Mouse (Mus musculus) forebrain, embryonic 13.5 days (tissue): Measurements from ENCODE around the gene Sh3rf3. TPM values are rescaled to one million over a fixed set of nuclear protein-coding genes. Genes with fewer than 3 reads are reported as not detected.

Experiments used
- ATAC-seq: fragments of 200-750 bp; cut with Nextera tagmentation; 2 replicates; pipeline ENCODE4 v1.8.0; 2017
- H3K27ac ChIP-seq: fragments of 300-500 bp; sonication (generic); 2 replicates; pipeline ENCODE4 v1.5.1; 2015; ENCODE audit warnings: inconsistent platforms, mild to moderate bottlenecking, moderate library complexity
- H3K27me3 ChIP-seq: fragments of 300-500 bp; sonication (generic); 2 replicates; pipeline ENCODE4 v1.6.1; 2015; ENCODE audit warnings: mild to moderate bottlenecking, inconsistent platforms
- H3K36me3 ChIP-seq: fragments of 300-500 bp; sonication (generic); 2 replicates; pipeline ENCODE4 v1.6.1; 2015; ENCODE audit warnings: mild to moderate bottlenecking, inconsistent platforms; ENCODE audit not compliant: poor library complexity, severe bottlenecking
- H3K4me1 ChIP-seq: fragments of 300-500 bp; sonication (generic); 2 replicates; pipeline ENCODE4 v1.6.1; 2015; ENCODE audit warnings: inconsistent platforms
- H3K4me2 ChIP-seq: fragments of 300-500 bp; sonication (generic); 2 replicates; pipeline ENCODE4 v1.6.1; 2015; ENCODE audit warnings: inconsistent platforms, mild to moderate bottlenecking, moderate library complexity
- H3K4me3 ChIP-seq: fragments of 300-500 bp; sonication (generic); 2 replicates; pipeline ENCODE4 v1.5.1; 2015; ENCODE audit warnings: mild to moderate bottlenecking, inconsistent platforms
- H3K9ac ChIP-seq: fragments of 300-500 bp; sonication (generic); 2 replicates; pipeline ENCODE4 v1.6.1; 2015; ENCODE audit warnings: mild to moderate bottlenecking, inconsistent platforms
- H3K9me3 ChIP-seq: fragments of 300-500 bp; sonication (generic); replicated peaks from 2 replicates; pipeline ENCODE4 v1.6.1; 2016; ENCODE audit warnings: inconsistent platforms
- WGBS: fragments of 180-500 bp; shearing (Covaris S2); methylation state at CpG from one replicate; pipeline ENCODE4 v1.1.7; 2015; 5-methylcytosine and 5-hydroxymethylcytosine counted together
- polyA plus RNA-seq: library from polyadenylated mRNA; unstranded; fragments of >200 nt; fragmentation: Nextera tagmentation; extraction: Ambion mirVana; gene quantifications from 2 replicates; pipeline ENCODE4 v1.2.1, GENCODE M21; 2015

The Sh3rf3 gene
- polyA plus RNA-seq, 1 experiment from 2014 or later, result 6.1 TPM

DNA sequence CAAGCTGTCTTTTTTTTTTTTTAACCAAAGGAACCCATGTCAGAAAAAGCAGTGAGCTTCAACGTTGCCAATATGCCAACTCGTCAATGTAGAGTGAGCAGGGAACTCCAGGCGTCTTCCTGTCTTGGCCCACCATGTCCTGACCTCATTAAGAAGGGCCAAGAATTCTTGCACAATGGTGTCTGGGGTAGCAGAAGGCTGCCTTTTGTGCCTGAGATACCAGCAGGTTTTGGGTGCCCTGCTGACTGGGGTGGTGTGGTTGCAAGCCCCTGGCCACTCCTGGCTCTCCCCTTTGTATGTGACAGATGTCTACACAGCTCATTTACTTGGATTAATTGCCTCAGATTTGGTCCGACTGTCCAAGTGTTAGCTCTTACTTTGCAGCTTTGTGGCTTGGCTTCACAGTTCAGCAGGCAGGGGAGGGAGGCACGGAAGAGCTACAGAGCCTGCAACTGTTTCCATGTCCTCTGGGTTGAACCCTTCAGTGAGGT is 115.8 kb downstream of the Sh3rf3 start:
- no peak overlapping the region for H3K9ac ChIP-seq
- peaks cover 33% of the 10 kb centered on the region for H3K4me1 ChIP-seq
- no peaks in the 10 kb centered on the region for H3K9me3 ChIP-seq
- 12% methylated on average over 5 of the region's 5 CpGs for WGBS
- peak; percentile 62 for ATAC-seq
- no peak overlapping the region for H3K27ac ChIP-seq
- no peaks in the 10 kb centered on the region for H3K36me3 ChIP-seq
- no peak overlapping the region for H3K4me2 ChIP-seq
- no peak overlapping the region for H3K4me3 ChIP-seq
- peaks cover 21% of the 10 kb centered on the region for H3K27me3 ChIP-seq

DNA sequence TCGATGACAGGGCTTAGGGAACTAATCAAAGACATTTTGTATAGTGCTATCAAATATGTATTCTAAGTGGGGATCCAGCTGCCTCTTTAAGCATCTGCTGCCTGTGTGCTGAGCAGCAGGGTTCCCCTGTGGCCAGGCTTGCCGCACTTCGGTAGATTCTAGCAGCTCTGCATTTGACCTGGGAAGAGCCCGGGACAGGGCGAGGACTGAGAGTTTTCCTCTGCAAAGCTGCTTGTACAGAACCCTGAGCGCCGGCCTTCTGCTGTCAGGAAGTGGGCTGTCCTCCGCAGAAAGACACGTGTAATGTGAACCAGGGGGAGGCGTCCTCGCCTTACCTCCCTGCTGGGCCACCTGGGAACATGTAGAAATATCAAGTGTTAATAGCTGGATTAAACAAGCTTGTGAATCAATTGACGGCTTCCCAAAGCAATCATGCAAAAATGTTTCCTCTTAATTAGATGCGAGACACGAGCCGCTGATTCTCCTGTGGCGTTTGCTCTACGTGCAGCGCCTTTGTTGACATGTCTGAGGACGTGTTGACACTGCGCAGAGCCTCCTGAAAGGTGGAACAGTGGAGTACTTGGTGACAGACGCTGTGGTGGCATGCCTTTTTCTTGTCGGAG is 119.1 kb downstream of the Sh3rf3 start:
- H3K27ac ChIP-seq, result peak overlapping the region; percentile 46
- H3K9ac ChIP-seq, result peak overlapping the region; percentile 23; the same call in 1 of the 2 replicates
- 0 out of 2 replicates have a peak overlapping the region, but pooled peaks have one; percentile 2 for H3K4me3 ChIP-seq
- peak; percentile 72 for ATAC-seq
- no peaks in the 10 kb centered on the region for H3K36me3 ChIP-seq
- peak overlapping the region; percentile 46 for H3K4me2 ChIP-seq
- peaks cover 15% of the 10 kb centered on the region for H3K27me3 ChIP-seq
- H3K9me3 ChIP-seq, result no peaks in the 10 kb centered on the region
- WGBS, result 17% methylated on average over 22 of the region's 22 CpGs
- H3K4me1 ChIP-seq, result peaks cover 59% of the 10 kb centered on the region

DNA sequence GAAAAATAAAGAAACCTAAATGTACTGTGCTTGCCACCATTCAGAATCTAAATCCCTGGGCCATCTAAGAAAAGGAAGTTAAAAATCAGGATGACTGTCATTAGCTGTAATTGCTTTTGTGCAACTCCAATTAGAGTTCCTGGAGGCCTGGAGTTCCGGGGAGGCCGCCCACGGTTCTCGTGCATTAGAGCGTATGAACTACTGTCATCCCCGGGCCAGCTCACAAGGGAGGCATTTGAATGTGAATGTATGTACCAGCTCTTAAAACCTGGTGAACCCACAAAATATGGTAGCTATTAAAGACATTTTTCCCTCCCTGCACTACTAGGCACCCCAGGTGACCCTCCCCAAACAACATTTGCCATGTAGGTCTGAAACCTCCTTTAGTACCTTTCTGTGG is 122.4 kb downstream of the Sh3rf3 start:
- Histone ChIP-seq H3K4me1 (peaks cover 50% of the 10 kb centered on the region), H3K27ac (peak overlapping the region; percentile 20), H3K4me3 (no peak overlapping the region), H3K4me2 (no peak overlapping the region), H3K36me3 (no peaks in the 10 kb centered on the region), H3K9ac (no peak overlapping the region), H3K9me3 (no peaks in the 10 kb centered on the region), H3K27me3 (0 out of 2 replicates have a peak, but pooled peaks cover under 1% of the 10 kb centered on the region)
- no peak for ATAC-seq
- 18% methylated on average over 6 of the region's 6 CpGs for WGBS

DNA sequence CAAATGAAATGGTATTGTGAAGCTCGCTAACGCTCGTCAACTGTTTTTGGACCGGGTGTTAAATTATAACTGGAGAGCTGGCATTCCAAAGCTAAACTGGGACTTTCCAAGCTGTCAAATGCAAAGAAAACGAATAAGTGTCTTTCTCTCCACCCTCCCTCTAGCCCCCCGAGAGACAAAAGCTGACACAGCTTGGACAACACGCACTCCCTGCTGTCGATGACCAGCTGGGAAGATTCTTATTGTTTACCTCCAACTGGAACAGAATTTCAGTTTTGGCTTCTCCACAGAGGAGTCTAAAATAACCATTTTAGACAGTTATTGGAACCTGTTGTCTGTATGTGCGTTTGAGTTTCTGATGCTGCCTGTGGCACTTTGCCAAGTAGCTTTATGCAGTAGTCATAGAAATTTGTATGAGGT is 123.3 kb downstream of the Sh3rf3 start:
- Histone ChIP-seq H3K4me1 (peaks cover 50% of the 10 kb centered on the region), H3K27ac (peak overlapping the region; percentile 20)

DNA sequence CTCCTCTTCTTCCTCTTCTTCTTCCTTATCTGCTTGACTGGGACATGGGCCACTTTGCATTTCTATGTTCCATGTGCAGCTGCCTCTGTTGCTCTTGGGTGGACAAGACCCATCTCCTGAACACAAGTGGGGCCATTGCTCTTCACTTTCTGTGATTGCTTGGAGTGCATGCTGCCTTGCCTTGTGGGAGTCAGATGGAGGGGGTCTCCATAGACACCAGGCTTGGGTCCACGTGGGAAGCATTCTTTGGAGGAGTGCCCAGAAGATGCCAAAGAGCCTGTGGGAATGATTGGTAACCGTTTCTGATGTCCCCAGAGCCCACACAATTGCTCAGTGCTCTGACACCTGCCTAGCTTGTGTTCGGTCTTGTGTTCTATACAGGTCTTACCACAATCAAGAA is 124.4 kb downstream of the Sh3rf3 start:
- 59% methylated on average over 3 of the region's 3 CpGs for WGBS
- no peaks in the 10 kb centered on the region for H3K36me3 ChIP-seq
- H3K9me3 ChIP-seq, result no peaks in the 10 kb centered on the region
- 0 out of 2 replicates have a peak, but pooled peaks have one; percentile 34 for ATAC-seq
- H3K27ac ChIP-seq, result no peak overlapping the region
- H3K4me3 ChIP-seq, result no peak overlapping the region
- H3K9ac ChIP-seq, result no peak overlapping the region
- H3K27me3 ChIP-seq, result no peaks in the 10 kb centered on the region
- peaks cover 41% of the 10 kb centered on the region for H3K4me1 ChIP-seq
- H3K4me2 ChIP-seq, result no peak overlapping the region

More for the DNA sequence above, 123.3 kb downstream of the Sh3rf3 start:
- Histone ChIP-seq H3K4me3 (no peak overlapping the region), H3K27me3 (no peaks in the 10 kb centered on the region), H3K9me3 (no peaks in the 10 kb centered on the region), H3K36me3 (no peaks in the 10 kb centered on the region), H3K4me2 (no peak overlapping the region), H3K9ac (no peak overlapping the region)
- ATAC-seq, result peak; percentile 14; the same call in 1 of the 2 replicates
- 42% methylated on average over 9 of the region's 9 CpGs for WGBS

DNA sequence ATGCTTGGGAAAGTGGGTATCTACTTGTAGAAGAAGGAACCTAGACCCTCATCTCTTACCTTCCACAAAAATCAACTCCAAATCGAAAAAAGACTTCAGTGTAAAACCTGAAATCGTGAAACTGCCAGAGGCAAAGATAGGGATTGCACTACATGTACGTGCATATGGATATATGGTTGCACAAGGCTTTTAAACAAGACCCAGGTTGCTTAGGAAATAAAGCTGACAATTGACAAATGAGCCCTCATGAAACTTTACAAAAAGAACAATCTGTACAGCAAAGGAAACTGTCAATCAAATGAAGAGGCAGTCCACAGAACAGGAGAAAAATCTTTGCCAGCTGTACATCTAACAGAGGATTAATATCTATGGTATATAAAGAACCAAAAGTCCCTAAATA is 129.7 kb downstream of the Sh3rf3 start:
- Histone ChIP-seq H3K4me1 (peaks cover 2% of the 10 kb centered on the region), H3K36me3 (no peaks in the 10 kb centered on the region), H3K27ac (no peak overlapping the region), H3K9ac (no peak overlapping the region), H3K27me3 (no peaks in the 10 kb centered on the region), H3K4me2 (no peak overlapping the region), H3K9me3 (no peaks in the 10 kb centered on the region), H3K4me3 (no peak overlapping the region)
- ATAC-seq, result no peak
- WGBS, result 85% methylated on average over 3 of the region's 3 CpGs

DNA sequence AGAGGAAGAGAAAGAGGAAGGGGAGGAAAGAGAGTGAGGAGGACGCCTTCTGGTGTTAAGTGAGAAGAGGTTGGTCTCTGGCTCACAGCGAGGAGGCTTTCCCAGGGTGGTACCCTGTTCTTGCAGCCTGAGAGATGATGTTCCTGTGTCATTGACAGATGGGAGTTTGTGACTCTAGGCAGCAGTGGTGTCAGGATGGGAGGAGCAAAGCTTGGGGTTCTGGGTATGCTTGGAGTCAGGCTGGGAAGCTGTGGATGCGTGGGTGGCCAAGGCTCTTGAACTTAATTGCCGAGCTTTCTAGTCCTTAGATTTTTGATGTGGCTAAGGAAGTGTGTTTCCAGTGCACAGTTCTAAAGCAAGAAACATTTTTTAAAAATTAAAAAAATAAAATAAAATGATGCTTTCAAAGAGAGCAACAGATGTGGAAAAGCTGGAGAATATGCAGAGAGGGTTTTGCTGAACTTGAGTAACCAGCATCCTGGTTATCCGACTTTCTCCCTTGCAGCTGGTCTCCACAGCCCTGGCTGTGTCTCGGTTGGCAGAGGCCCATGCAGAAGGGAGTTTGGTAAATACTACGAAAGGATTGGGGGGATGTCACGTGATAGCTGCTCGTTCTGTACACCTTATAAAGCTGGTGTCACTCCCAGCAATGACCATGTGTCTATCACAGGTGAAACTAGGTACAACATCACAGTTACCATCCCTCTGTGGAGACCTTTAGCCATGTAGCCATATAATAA is 130.7 kb downstream of the Sh3rf3 start:
- 84% methylated on average over 9 of the region's 9 CpGs for WGBS
- H3K4me3 ChIP-seq, result no peak overlapping the region
- H3K27ac ChIP-seq, result no peak overlapping the region
- H3K9me3 ChIP-seq, result no peaks in the 10 kb centered on the region
- H3K27me3 ChIP-seq, result no peaks in the 10 kb centered on the region
- H3K9ac ChIP-seq, result no peak overlapping the region
- peaks cover 1% of the 10 kb centered on the region for H3K4me1 ChIP-seq
- ATAC-seq, result no peak
- no peak overlapping the region for H3K4me2 ChIP-seq
- no peaks in the 10 kb centered on the region for H3K36me3 ChIP-seq

DNA sequence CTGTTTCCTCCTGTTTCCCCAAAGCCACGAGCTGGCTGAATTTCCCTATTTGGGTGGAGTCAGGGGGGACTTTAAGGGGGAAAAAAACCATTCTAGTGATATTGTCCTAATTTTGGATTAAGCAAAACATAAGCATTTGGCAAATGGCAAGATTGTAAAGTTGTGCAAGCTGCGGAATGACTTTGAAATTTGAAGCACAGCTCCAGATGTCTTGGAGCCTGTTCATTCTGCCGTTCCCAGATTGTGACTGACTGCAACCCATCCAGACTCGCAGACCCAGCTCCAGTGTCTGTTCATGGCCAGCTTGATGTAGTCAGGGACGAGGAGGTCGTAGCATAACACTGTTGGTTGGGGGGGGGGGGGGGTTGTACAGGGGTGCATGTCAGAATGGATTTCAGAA is 131.8 kb downstream of the Sh3rf3 start:
- Histone ChIP-seq H3K4me3 (no peak overlapping the region), H3K36me3 (no peaks in the 10 kb centered on the region), H3K4me2 (no peak overlapping the region), H3K9me3 (no peaks in the 10 kb centered on the region), H3K9ac (no peak overlapping the region), H3K27ac (no peak overlapping the region), H3K27me3 (no peaks in the 10 kb centered on the region), H3K4me1 (peaks cover 12% of the 10 kb centered on the region)
- 88% methylated on average over 6 of the region's 6 CpGs for WGBS
- no peak for ATAC-seq

DNA sequence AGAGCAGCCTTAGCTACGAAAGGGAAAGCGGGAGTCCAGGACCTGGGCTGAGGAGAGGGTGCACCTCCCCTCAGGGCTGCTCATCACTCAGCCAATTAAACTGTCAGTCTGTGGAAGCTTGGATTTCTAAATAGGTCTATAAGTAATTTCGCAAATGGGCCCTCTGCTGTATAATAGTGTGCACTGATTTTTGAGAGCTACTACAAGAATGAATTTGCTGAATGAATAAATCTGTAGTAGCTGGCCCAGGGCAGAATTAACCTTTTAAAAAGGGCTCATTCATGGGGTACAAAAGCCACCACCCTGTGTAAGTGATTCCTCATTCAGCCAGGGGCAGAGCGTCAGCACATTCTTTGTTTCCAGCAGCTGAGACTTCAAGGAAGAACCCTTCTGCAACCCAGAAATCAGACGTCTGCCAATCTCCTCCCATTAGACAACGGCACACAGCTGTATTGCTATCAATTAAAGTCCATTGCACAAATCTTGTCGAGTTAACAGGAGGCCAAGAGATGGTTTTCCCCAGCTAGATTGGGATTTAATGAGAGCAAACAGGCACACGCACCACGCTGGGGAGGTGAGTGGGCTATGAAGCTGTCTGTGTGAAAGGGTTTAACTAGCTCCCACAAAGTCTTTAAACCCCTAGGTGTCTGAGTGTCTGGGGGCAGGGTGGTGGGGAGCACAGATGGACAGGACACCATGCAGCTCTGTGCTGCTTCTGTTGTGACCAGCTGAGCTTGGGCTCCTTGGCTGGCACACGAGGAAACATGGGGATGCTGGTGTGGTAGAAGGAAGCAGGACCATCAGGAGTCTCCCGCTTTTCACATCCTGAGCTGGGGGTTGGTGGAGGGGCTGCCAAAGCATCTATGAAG is 136.8 kb downstream of the Sh3rf3 start:
- Histone ChIP-seq H3K4me2 (peak overlapping the region; percentile 35), H3K4me3 (no peak overlapping the region), H3K27me3 (no peaks in the 10 kb centered on the region; the same call in 1 of the 2 replicates), H3K27ac (peak overlapping the region; percentile 79), H3K4me1 (peaks cover 22% of the 10 kb centered on the region), H3K9ac (no peak overlapping the region), H3K36me3 (no peaks in the 10 kb centered on the region), H3K9me3 (no peaks in the 10 kb centered on the region)
- WGBS, result 5% methylated on average over 11 of the region's 11 CpGs
- ATAC-seq, result peak; percentile 90

DNA sequence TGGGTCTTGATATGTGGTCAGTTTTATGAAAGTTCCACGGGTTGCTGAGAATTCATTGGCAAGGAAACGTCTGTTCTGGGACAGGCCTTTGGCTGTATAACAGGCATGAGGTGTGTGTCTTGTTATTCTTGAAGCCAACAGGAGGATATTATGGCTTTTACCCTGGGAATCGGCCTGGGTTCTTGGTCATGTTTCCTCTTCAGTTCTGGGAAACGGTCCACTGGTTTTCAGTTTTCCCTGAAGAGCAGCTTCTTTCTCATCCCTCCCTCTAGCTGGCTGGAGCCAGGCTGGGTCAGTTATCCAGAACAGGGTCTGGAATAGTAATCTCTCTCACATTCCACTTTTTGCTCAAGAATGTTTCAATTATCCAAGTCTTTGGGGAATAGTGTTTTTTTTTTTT is 147.0 kb downstream of the Sh3rf3 start:
- WGBS, result 85% methylated on average over 4 of the region's 4 CpGs
- Histone ChIP-seq H3K4me2 (no peak overlapping the region), H3K4me3 (no peak overlapping the region), H3K9ac (no peak overlapping the region), H3K27me3 (no peaks in the 10 kb centered on the region), H3K27ac (no peak overlapping the region), H3K36me3 (no peaks in the 10 kb centered on the region), H3K4me1 (no peaks in the 10 kb centered on the region), H3K9me3 (0 out of 2 replicates have a peak, but pooled peaks cover 3% of the 10 kb centered on the region)
- no peak for ATAC-seq

DNA sequence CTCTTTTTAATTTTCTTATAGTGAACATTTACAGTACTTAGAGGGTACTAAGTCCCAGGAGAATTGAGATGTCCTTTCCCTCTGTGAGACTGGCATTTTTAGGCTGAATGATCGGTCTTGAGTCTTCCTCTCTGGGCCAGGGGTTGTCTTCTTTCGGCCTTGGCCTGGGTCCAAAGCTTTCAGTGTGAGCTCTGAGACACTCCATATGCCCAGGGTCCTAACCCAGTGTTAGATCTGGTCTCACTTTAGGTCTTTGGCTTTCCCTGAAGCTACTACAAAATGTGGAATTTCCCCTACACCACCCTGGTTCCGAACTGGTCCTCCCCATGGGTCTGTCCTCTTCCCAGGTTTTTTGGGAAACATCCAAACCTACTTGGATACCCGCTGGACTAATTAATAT is 155.1 kb downstream of the Sh3rf3 start:
- 73% methylated on average over 4 of the region's 4 CpGs for WGBS
- no peaks in the 10 kb centered on the region for H3K36me3 ChIP-seq
- H3K9me3 ChIP-seq, result no peaks in the 10 kb centered on the region
- H3K9ac ChIP-seq, result no peak overlapping the region
- H3K4me2 ChIP-seq, result no peak overlapping the region
- no peak overlapping the region for H3K27ac ChIP-seq
- H3K4me1 ChIP-seq, result 0 out of 2 replicates have a peak, but pooled peaks cover 3% of the 10 kb centered on the region
- no peak for ATAC-seq
- no peaks in the 10 kb centered on the region for H3K27me3 ChIP-seq
- no peak overlapping the region for H3K4me3 ChIP-seq

DNA sequence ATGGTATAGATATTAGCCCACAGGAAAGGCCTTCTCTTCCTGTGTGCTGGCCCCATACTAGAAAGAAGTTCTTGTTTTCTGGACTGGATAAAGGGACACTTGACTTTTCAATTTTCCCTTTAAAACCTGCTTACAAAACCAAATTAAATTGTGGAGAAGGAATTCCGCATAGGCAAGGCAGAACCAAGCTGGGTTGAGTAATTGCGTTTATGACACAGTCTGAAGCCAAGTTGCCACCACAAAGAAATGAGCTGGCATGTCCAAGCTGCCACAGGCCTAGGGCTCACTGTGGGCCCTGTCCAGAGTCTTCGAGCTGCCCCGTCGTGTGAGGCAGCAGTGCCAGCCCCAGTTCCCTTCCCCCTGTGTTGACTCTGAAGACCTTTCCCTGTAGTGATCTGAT is 156.2 kb downstream of the Sh3rf3 start:
- no peak overlapping the region for H3K27ac ChIP-seq
- 88% methylated on average over 5 of the region's 5 CpGs for WGBS
- H3K9ac ChIP-seq, result no peak overlapping the region
- 0 out of 2 replicates have a peak, but pooled peaks cover 3% of the 10 kb centered on the region for H3K4me1 ChIP-seq
- no peak for ATAC-seq
- H3K9me3 ChIP-seq, result no peaks in the 10 kb centered on the region
- no peak overlapping the region for H3K4me3 ChIP-seq
- no peaks in the 10 kb centered on the region for H3K36me3 ChIP-seq
- no peak overlapping the region for H3K4me2 ChIP-seq
- H3K27me3 ChIP-seq, result no peaks in the 10 kb centered on the region
